Mouse (Mus musculus) limb, embryonic 14.5 days (tissue): ENCODE measurements at regions not wholly inside any gene's neighbourhood (a gene's known extent, or its start where the extent isn't known, plus 50 kb on each side); places are given as distances from the start of the nearest gene placed in this dataset.
"Not testable (repeated sequence)": the region's sequence is repeated elsewhere in the genome, so short reads cannot be mapped to it uniquely, and the experiment has no call there.

Source experiments
- ATAC-seq: fragments of 200-750 bp; cut with Nextera tagmentation; 2 replicates; pipeline ENCODE4 v1.8.0; 2017; ENCODE audit warnings: low read depth, moderate number of reproducible peaks, moderate TSS enrichment; ENCODE audit not compliant: low FRiP score
- DNase-seq: peaks from one replicate; pipeline ENCODE4 v3.0.0-alpha.2; 2015; ENCODE audit warnings: low spot score
- H3K27ac ChIP-seq: fragments of 300-500 bp; sonication (generic); replicated peaks from 2 replicates; pipeline ENCODE4 v1.5.1; 2014; ENCODE audit warnings: low read depth, mild to moderate bottlenecking, low read length, moderate library complexity, mixed read lengths
- H3K27me3 ChIP-seq: fragments of 300-500 bp; sonication (generic); 2 replicates; pipeline ENCODE4 v1.6.1; 2014; ENCODE audit warnings: low read length, mixed read lengths; ENCODE audit not compliant: control insufficient read depth, insufficient read depth
- H3K36me3 ChIP-seq: fragments of 300-500 bp; sonication (generic); 2 replicates; pipeline ENCODE4 v1.6.1; 2014; ENCODE audit warnings: mild to moderate bottlenecking, low read length, moderate library complexity, mixed read lengths; ENCODE audit not compliant: control insufficient read depth, insufficient read depth
- H3K4me1 ChIP-seq: fragments of 300-500 bp; sonication (generic); 2 replicates; pipeline ENCODE4 v1.6.1; 2014; ENCODE audit warnings: antibody characterized with exemption, low read length, mixed read lengths; ENCODE audit not compliant: control insufficient read depth, insufficient read depth
- H3K4me2 ChIP-seq: fragments of 300-500 bp; sonication (generic); replicated peaks from 2 replicates; pipeline ENCODE4 v1.6.1; 2014; ENCODE audit warnings: low read depth, mild to moderate bottlenecking, low read length, moderate library complexity; ENCODE audit not compliant: severe bottlenecking
- H3K4me3 ChIP-seq: fragments of 300-500 bp; sonication (generic); replicated peaks from 2 replicates; pipeline ENCODE4 v1.5.1; 2014; ENCODE audit warnings: low read length
- H3K9ac ChIP-seq: fragments of 300-500 bp; sonication (generic); 2 replicates; pipeline ENCODE4 v1.6.1; 2014; ENCODE audit warnings: mild to moderate bottlenecking, low read depth, low read length, moderate library complexity; ENCODE audit not compliant: severe bottlenecking
- H3K9me3 ChIP-seq: fragments of 300-500 bp; sonication (generic); 2 replicates; pipeline ENCODE4 v1.6.1; 2016; ENCODE audit warnings: low read length; ENCODE audit not compliant: control insufficient read depth
- POLR2A ChIP-seq: fragments of 200-500 bp; IDR thresholded peaks from 2 replicates; pipeline ENCODE4 v1.8.0; 2012; ENCODE audit warnings: inconsistent platforms, mild to moderate bottlenecking, moderate library complexity, borderline replicate concordance; ENCODE audit not compliant: insufficient read depth, insufficient read length; ENCODE audit errors: extremely low read depth
- WGBS: fragments of 180-500 bp; shearing (Covaris S2); extraction: QIAGEN DNeasy Blood & Tissue Kit; methylation state at CpG from one replicate; pipeline ENCODE4 v1.1.7; 2014; 5-methylcytosine and 5-hydroxymethylcytosine counted together

DNA sequence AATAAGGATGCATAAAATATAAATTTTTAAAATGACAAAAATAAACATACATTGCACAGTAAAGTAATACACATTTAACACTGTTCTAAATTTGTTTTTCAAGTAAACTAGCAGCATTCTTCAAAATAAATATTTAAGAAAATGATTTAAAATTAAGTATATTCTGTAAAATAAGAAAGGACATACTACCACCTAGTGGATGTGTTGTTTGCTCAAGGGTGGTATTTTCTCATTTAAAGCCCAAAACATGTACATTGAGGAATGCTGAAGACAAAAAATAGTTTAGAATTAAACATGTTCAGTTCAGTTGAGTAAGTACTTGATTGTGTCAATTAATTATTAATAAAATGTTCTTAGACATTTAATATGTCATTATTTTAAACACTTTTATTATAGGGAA is 306.6 kb upstream of the Gm21833 start:
- Histone ChIP-seq H3K27ac (no peak overlapping the region), H3K4me2 (no peak overlapping the region), H3K27me3 (no peaks in the 10 kb centered on the region), H3K4me1 (no peaks in the 10 kb centered on the region), H3K4me3 (no peak overlapping the region), H3K9ac (no peak overlapping the region), H3K36me3 (no peaks in the 10 kb centered on the region), H3K9me3 (no peaks in the 10 kb centered on the region)
- TF ChIP-seq POLR2A = no peak
- no peak for ATAC-seq
- DNase-seq = no peak

DNA sequence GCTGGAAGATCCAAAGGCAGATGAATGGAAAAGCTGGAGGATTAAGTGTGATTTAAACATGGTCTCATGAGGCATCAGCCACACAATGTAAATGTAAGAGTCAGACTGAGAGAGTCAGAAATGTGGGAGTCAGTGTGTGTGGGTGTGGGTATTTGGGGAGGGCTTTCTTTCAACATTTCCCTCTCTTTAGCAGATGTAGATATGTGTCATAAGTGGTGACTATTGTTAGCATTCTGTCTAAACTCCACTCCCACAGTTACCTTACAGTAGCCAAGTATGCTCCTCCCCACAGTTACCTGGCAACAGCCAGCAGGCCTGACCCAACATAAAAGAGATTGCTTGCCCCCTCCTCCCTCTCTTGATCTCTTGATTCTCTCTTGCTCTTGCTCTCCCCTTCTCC is 263.8 kb upstream of the Gm21833 start:
- no peak for TF ChIP-seq POLR2A
- no peak for DNase-seq
- no peaks in the 10 kb centered on the region for H3K27me3 ChIP-seq
- H3K36me3 ChIP-seq = no peaks in the 10 kb centered on the region
- H3K9ac ChIP-seq = no peak overlapping the region
- no peaks in the 10 kb centered on the region for H3K9me3 ChIP-seq
- H3K27ac ChIP-seq = no peak overlapping the region
- no peak overlapping the region for H3K4me3 ChIP-seq
- no peak for ATAC-seq
- no peak overlapping the region for H3K4me2 ChIP-seq
- no peaks in the 10 kb centered on the region for H3K4me1 ChIP-seq

DNA sequence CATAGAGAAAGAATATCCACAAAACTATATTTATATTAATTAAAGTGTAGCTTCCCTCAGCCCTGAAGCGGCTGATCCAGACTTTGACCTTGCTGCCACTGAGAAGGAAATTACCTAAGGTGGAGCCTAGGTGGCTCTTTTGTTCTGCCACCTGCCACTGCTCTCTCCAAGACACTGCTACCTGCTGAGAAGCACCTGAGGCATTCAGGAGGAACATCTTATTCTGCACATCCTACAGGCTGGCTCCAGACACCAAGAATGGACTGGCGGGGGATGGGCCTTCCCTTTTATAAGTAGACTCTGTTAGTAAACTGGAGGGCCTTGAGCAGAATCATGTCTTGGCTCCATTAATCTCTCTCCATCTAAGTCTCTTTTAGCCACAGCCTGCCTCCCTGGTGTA is 231.7 kb upstream of the Gm21833 start:
- not testable (repeated sequence) for H3K9ac ChIP-seq, DNase-seq, H3K36me3 ChIP-seq, H3K4me2 ChIP-seq, H3K4me3 ChIP-seq, ATAC-seq, H3K9me3 ChIP-seq, H3K27me3 ChIP-seq, H3K4me1 ChIP-seq, H3K27ac ChIP-seq
- WGBS = 78% methylated on average over 2 of the region's 2 CpGs

DNA sequence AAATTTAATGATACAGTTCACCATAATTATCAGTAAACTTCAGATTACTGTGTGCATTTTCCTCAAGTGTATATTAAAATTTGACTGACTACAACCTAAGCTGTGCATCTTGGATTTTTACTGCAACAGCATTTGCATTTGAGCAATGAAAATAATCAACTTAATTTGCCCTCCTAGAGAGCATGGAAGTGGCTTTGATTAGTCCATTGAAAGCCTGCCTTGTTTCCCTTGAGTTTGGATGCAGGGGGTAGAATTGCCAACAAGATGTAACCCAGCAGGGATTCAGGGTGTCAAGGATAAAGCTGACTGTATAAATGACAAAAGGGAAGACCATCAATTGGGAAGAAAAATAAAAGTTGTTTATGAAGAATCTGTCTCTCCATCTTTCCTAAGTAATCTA is 226.1 kb upstream of the Gm21833 start:
- Histone ChIP-seq H3K4me2 (no peak overlapping the region), H3K27ac (no peak overlapping the region), H3K27me3 (no peaks in the 10 kb centered on the region), H3K4me3 (no peak overlapping the region), H3K9ac (no peak overlapping the region), H3K4me1 (no peaks in the 10 kb centered on the region), H3K9me3 (no peaks in the 10 kb centered on the region), H3K36me3 (no peaks in the 10 kb centered on the region)
- no peak for TF ChIP-seq POLR2A
- no peak for ATAC-seq
- no peak for DNase-seq
